Mouse (Mus musculus): ENCODE measurements around the gene Tyk2.

DNA sequence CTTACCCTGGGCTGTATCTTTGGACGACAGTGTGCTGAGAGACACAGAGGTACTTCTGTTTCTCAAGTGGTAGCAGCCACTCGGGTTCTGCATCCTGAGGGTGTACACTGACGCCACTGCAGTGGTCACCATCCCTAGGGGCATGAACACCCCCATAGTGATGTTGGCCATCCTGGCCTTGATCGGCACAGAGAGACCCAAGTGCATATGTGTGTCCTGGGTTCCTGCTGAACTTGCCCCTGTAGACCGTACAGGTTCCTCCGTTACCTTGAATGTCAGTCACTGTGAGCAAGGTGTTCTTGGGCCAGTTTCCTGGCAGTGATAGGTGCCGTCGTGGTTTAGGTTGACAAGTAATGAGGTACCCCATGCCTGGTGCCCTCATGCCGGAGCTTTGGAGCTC is 37.6 kb downstream of the Tyk2 start:
- TF ChIP-seq POLR2A (IDR thresholded peaks at IDR 0.05; ENCODE audit: borderline replicate concordance, insufficient read depth, low read length) (no peak), CTCF (IDR thresholded peaks at IDR 0.05; ENCODE audit: borderline replicate concordance, insufficient read depth, low read depth, low read length) (no peak)
